ENCODE assay signal across 18 mouse cellular contexts in genomic region chr12:108072907-108073306, GRCm38 (mm10).
DNase-seq lines count a peak whose midpoint lies in the region; TF ChIP-seq lines count a peak whose summit lies in the region.
"Had no signal": no experiment of that assay in that cellular context is flagged by ENCODE, and none has a peak within 500 bp of the region (broad histone marks: within the 10 kb centered on the region; RNA-seq: fewer than 3 reads in every experiment).

No protein-coding gene starts in this region.

- intact Hi-C loops in left cerebral cortex, adult 2 months (cut with DNase I), result no loop called here

- TF ChIP-seq CTCF in left cerebral cortex, adult 2 months (IDR thresholded peaks at IDR 0.05), result no peak; the same call in 1 of the 2 replicates

- peak; percentile 38 for DNase-seq in layer of hippocampus, adult 11-12 months (ENCODE audit: low spot score)
- DNase-seq in layer of hippocampus, postnatal 14 days (ENCODE audit: low spot score in 2 of 2), result no peak
- peak; percentile 27 to 44 for DNase-seq in left cerebral cortex, adult 18-20 months (ENCODE audit: low spot score in 2 of 2)
- no peak for DNase-seq in left cerebral cortex, adult 2 months (ENCODE audit: extremely low spot score in 1 of 2, low spot score in 2 of 2)
- peak; percentile 26 for DNase-seq in right cerebral cortex, postnatal 14 days
- no peak for DNase-seq in right cerebral cortex, postnatal 10 days (ENCODE audit: low spot score in 2 of 2)
- DNase-seq: adrenal gland, postnatal 14 days; cerebellum, adult 2 months; cerebellum, postnatal 14 days; embryo, embryonic 11 days; gastrocnemius, adult 2 months; gastrocnemius, postnatal 25 days had no signal

- H3K27ac ChIP-seq in left cerebral cortex, adult 2 months, result no peak overlapping the region
- H3K27ac ChIP-seq: embryonic facial prominence, embryonic 15.5 days; forebrain, embryonic 10.5 days; gastrocnemius, adult 2 months; hindbrain, embryonic 10.5 days; hindbrain, embryonic 14.5 days had no signal

- H3K4me3 ChIP-seq in left cerebral cortex, adult 2 months, result no peak overlapping the region
- H3K4me3 ChIP-seq: embryonic facial prominence, embryonic 15.5 days; erythroblast, embryonic 14.5 days; forebrain, embryonic 10.5 days; gastrocnemius, adult 2 months; heart, embryonic 12.5 days; hindbrain, embryonic 10.5 days had no signal

Comparison
In these comparisons a context has a peak if more than half of its experiments do, and no peak if none do; other contexts are left out.
1. DNase-seq: peak in layer of hippocampus, adult 11-12 months (single experiment), left cerebral cortex, adult 18-20 months (2 of 2) and right cerebral cortex, postnatal 14 days (single experiment); none in layer of hippocampus, postnatal 14 days (0 of 2), left cerebral cortex, adult 2 months (0 of 2) and right cerebral cortex, postnatal 10 days (0 of 2).